Mouse (Mus musculus) liver, embryonic 14.5 days (tissue): Measurements from ENCODE around the gene Stpg4. TPM values are rescaled to one million over a fixed set of nuclear protein-coding genes. Genes with fewer than 3 reads are reported as not detected.

ENCODE experiments used
- ATAC-seq: fragments of 200-750 bp; cut with Nextera tagmentation; 2 replicates; pipeline ENCODE4 v1.8.0; 2017; ENCODE audit warnings: moderate number of reproducible peaks, mild to moderate bottlenecking, moderate library complexity; ENCODE audit not compliant: insufficient read depth
- DNase-seq, 3 experiments: peaks; one replicate each; pipeline ENCODE4 v3.0.0-alpha.2; 2012 to 2013; ENCODE audit warnings: low read depth in 3 of 3, low spot score in 3 of 3
- H3K27ac ChIP-seq: fragments of 300-500 bp; sonication (generic); 2 replicates; pipeline ENCODE4 v1.5.1; 2014; ENCODE audit warnings: moderate library complexity, mild to moderate bottlenecking, control low read depth, inconsistent platforms
- H3K27me3 ChIP-seq: fragments of 300-500 bp; sonication (generic); 2 replicates; pipeline ENCODE4 v1.6.1; 2014; ENCODE audit warnings: mild to moderate bottlenecking, low read length, moderate library complexity; ENCODE audit not compliant: control insufficient read depth, insufficient read depth
- H3K36me3 ChIP-seq: fragments of 300-500 bp; sonication (generic); replicated peaks from 2 replicates; pipeline ENCODE4 v1.6.1; 2014; ENCODE audit warnings: low read depth; ENCODE audit not compliant: control insufficient read depth, insufficient read depth
- H3K4me1 ChIP-seq, 2 experiments: fragments of 200-500 bp in 1 of 2; fragments of 300-500 bp in 1 of 2; sonication (generic) in 1 of 2; replicated peaks; 2 replicates each; pipeline ENCODE4 v1.6.1; 2012 to 2014; ENCODE audit warnings: antibody characterized with exemption in 1 of 2, inconsistent platforms in 1 of 2, low read length in 1 of 2; ENCODE audit not compliant: control insufficient read depth in 2 of 2, insufficient read depth in 2 of 2
- H3K4me2 ChIP-seq: fragments of 300-500 bp; sonication (generic); 2 replicates; pipeline ENCODE4 v1.6.1; 2014; ENCODE audit warnings: low read depth, mild to moderate bottlenecking, control low read depth, moderate library complexity
- H3K4me3 ChIP-seq, 2 experiments: fragments of 200-500 bp in 1 of 2; fragments of 300-500 bp in 1 of 2; sonication (generic) in 1 of 2; 2 replicates each; pipeline ENCODE4 v1.5.1; 2012 to 2014; ENCODE audit warnings: low read depth in 2 of 2, low read length in 2 of 2, mild to moderate bottlenecking in 2 of 2, control low read depth in 1 of 2, inconsistent platforms in 1 of 2, moderate library complexity in 1 of 2; ENCODE audit not compliant: insufficient read depth in 1 of 2
- H3K9ac ChIP-seq: fragments of 300-500 bp; sonication (generic); replicated peaks from 2 replicates; pipeline ENCODE4 v1.6.1; 2014; ENCODE audit warnings: mild to moderate bottlenecking, control low read depth, moderate library complexity
- H3K9me3 ChIP-seq: fragments of 300-500 bp; sonication (generic); 2 replicates; pipeline ENCODE4 v1.6.1; 2016; ENCODE audit warnings: low read length, mixed read lengths; ENCODE audit not compliant: control insufficient read depth
- CTCF ChIP-seq: IDR thresholded peaks from 2 replicates; pipeline ENCODE4 v1.5.1; 2016; ENCODE audit warnings: antibody characterized with exemption, low read depth, control low read depth
- EP300 ChIP-seq: IDR thresholded peaks from 2 replicates; pipeline ENCODE4 v1.6.1; 2016; ENCODE audit warnings: antibody characterized with exemption, low read depth
- WGBS: fragments of 180-500 bp; shearing (Covaris S2); extraction: QIAGEN DNeasy Blood & Tissue Kit; methylation state at CpG from one replicate; pipeline ENCODE4 v1.1.7; 2014; ENCODE audit not compliant: insufficient replicate concordance; 5-methylcytosine and 5-hydroxymethylcytosine counted together
- polyA plus RNA-seq, 2 experiments: library from polyadenylated mRNA; depleted of rRNA in 1 of 2; stranded (reverse) in 1 of 2; unstranded in 1 of 2; fragments of >200 nt; fragmentation: Nextera tagmentation in 1 of 2; extraction: Ambion mirVana in 1 of 2; gene quantifications; 2 replicates each; pipeline versions ENCODE4 v1.2.1 to v1.2.3; 2012 to 2014

Stpg4 gene
- polyA plus RNA-seq, 2 experiments, result not detected

DNA sequence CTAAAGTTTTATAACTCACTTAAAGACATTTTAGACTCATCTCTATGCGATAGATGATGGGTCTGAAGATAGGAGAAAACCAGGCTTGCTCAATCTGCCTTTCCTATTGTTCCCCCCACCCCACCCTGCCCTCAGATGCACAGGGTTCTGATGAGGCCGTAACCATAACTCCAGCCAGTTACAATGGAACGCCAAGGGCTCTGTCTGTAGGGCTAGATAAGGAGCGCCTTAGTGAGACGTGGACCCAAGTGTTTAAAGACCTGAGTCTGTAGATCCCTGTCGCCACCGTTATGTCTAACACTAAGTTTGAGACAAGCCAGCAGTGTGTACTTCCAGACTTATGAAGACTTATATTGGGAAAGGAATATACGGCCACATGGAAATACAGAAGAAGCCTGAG lies 72.1 kb downstream of the Stpg4 start:
- Histone ChIP-seq H3K9me3 (no peaks in the 10 kb centered on the region), H3K27ac (no peak overlapping the region), H3K27me3 (no peaks in the 10 kb centered on the region), H3K4me2 (no peak overlapping the region), H3K4me3 (no peak overlapping the region), H3K9ac (no peak overlapping the region), H3K36me3 (no peaks in the 10 kb centered on the region), H3K4me1 (peaks cover 0 to 16% of the 10 kb centered on the region in 2 experiments; a peak in 2 of 4 replicates)
- ATAC-seq (peak; percentile 56), DNase-seq (peak in 1 of 3 experiments; percentile 22)
- TF ChIP-seq EP300 (no peak), CTCF (no peak)
- 25% methylated on average over 8 of the region's 8 CpGs for WGBS

- no peak for ATAC-seq
- TF ChIP-seq CTCF (no peak), EP300 (no peak)
- DNase-seq, result no peak
- H3K9ac ChIP-seq, result no peak overlapping the region
- no peaks in the 10 kb centered on the region for H3K27me3 ChIP-seq
- H3K36me3 ChIP-seq, result no peaks in the 10 kb centered on the region
- no peaks in the 10 kb centered on the region for H3K9me3 ChIP-seq
- H3K4me1 ChIP-seq, result peaks cover 0 to 16% of the 10 kb centered on the region in 2 experiments; a peak in 2 of 4 replicates
- WGBS, result 75% methylated on average over 8 of the region's 8 CpGs
- H3K4me2 ChIP-seq, result no peak overlapping the region
- H3K4me3 ChIP-seq, result no peak overlapping the region
- H3K27ac ChIP-seq, result no peak overlapping the region
Measured at GRCm38 (mm10) chr17:87353745-87354320, 73.7 kb downstream of the Stpg4 start.

DNA sequence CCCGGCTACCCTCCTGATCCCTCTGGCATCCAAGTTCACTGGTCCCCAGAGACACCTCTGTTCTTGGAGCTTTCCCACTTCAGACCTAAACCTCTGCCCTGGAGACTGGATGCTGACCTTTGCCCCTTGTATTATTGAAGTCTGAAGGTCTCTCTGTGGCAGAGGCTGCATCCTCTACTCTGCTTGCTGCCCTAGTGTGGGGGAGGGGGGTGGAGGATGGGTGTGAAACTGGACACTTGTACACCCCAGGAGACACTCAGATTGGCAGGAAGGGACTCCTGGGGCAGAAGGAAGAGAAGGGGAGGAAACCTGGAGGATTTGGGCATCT lies 74.7 kb downstream of the Stpg4 start:
- no peak for DNase-seq
- H3K4me1 ChIP-seq, result peaks cover 0 to 16% of the 10 kb centered on the region in 2 experiments; a peak in 2 of 4 replicates
- no peak overlapping the region; the same call in 1 of the 2 replicates for H3K9ac ChIP-seq
- no peaks in the 10 kb centered on the region for H3K27me3 ChIP-seq
- no peak overlapping the region for H3K27ac ChIP-seq
- no peaks in the 10 kb centered on the region for H3K36me3 ChIP-seq
- ATAC-seq, result no peak
- no peak overlapping the region for H3K4me2 ChIP-seq
- no peak overlapping the region for H3K4me3 ChIP-seq
- no peak for TF ChIP-seq CTCF
- WGBS, result 80% methylated on average over 1 of the region's 1 CpGs
- no peaks in the 10 kb centered on the region for H3K9me3 ChIP-seq

- H3K9ac ChIP-seq, result no peak overlapping the region
- WGBS, result 57% methylated on average over 16 of the region's 16 CpGs
- H3K4me1 ChIP-seq, result peaks cover 0 to 16% of the 10 kb centered on the region in 2 experiments; a peak in 2 of 4 replicates
- TF ChIP-seq EP300, result no peak
- TF ChIP-seq CTCF, result no peak
- no peaks in the 10 kb centered on the region for H3K9me3 ChIP-seq
- H3K27ac ChIP-seq, result no peak overlapping the region
- no peak overlapping the region for H3K4me2 ChIP-seq
- ATAC-seq (no peak), DNase-seq (no peak)
- H3K4me3 ChIP-seq, result no peak overlapping the region
- H3K27me3 ChIP-seq, result no peaks in the 10 kb centered on the region
- H3K36me3 ChIP-seq, result no peaks in the 10 kb centered on the region
Measured at GRCm38 (mm10) chr17:87352106-87352897, 75.2 kb downstream of the Stpg4 start.

- no peak for DNase-seq
- H3K36me3 ChIP-seq, result no peaks in the 10 kb centered on the region
- 57% methylated on average over 20 of the region's 20 CpGs for WGBS
- H3K4me2 ChIP-seq, result no peak overlapping the region
- no peak overlapping the region for H3K4me3 ChIP-seq
- ATAC-seq, result no peak
- H3K4me1 ChIP-seq, result peaks cover 0 to 16% of the 10 kb centered on the region in 2 experiments; a peak in 2 of 4 replicates
- no peak for TF ChIP-seq CTCF
- no peak for TF ChIP-seq EP300
- H3K27me3 ChIP-seq, result no peaks in the 10 kb centered on the region
- no peak overlapping the region for H3K27ac ChIP-seq
- no peak overlapping the region for H3K9ac ChIP-seq
- H3K9me3 ChIP-seq, result no peaks in the 10 kb centered on the region
Measured at GRCm38 (mm10) chr17:87351241-87352105, 76.1 kb downstream of the Stpg4 start.
